Mouse (Mus musculus): ENCODE data around the gene Trex2. TPM values are rescaled to one million over a fixed set of nuclear protein-coding genes. Genes with fewer than 3 reads are reported as not detected.

Trex2 gene
- polyA plus RNA-seq, 1 experiment from 2014 or later = not detected

DNA sequence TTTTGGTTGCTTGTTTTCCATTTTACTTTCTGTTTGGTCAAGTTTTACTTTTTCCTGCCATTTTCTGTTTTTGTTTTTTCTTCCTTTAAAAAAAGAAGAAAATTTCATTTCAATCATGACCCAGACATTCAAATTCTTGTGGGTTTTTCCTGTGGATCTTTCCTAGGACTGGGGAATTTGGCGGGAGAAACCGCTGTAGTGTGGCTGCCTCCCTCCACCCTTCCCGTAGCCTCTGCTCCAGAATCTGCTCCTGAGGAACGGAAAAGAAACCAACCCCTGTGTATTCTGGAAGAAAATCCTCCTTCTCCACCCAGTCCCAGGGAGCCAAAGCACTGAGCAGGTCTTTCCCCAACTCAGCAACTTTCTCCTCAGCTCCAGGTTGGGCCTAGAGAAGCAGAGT lies 25.6 kb upstream of the Trex2 start:
- Histone ChIP-seq H3K4me3 (ENCODE audit: low read depth, low read length) (no peak overlapping the region), H3K4me2 (ENCODE audit: low read length) (no peak overlapping the region)
- WGBS = 74% methylated on average over 4 of the region's 4 CpGs

DNA sequence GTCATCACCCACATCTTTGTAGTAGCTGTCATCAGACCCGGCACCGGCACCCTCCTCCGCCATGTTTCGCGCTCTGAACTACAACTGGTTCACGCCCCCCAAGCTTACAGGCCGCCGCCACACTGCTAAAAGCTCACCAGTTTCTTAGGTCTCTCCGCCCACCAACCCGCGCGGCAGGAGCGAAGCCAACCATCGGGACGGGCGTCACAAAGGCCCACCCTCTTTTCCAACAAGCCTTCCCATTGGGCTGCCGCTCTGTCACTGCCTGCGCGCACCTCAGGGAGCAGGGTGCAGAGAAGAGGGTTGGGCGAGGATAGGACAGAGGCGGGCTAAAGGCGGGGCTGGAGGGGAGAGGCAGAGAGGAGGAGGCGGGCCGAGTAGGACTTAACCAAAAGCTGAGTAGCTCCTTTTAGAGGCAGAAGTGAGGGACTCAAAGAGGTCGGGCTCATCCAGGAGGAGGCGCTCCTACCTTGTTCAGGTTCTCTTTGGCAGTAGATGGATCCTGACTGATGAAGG lies 23.8 kb upstream of the Trex2 start, which contains the start of gene Haus7:
Haus7 (minus strand) TSS at position 168 of the 516 bp plus-strand sequence.
- peak within 1 kb of the TSS; percentile 47 for H3K9ac ChIP-seq (ENCODE audit: low read length)
- H3K4me2 ChIP-seq (ENCODE audit: low read length) = peak within 1 kb of the TSS; percentile 56
- H3K4me1 ChIP-seq (replicated peaks; ENCODE audit: control insufficient read depth, insufficient read depth, low read length) = no peaks in the 10 kb centered on the region
- H3K9me3 ChIP-seq (ENCODE audit: control insufficient read depth, low read length) = no peaks in the 10 kb centered on the region
- H3K36me3 ChIP-seq (ENCODE audit: control insufficient read depth, insufficient read depth, low read length) = no peaks in the 10 kb centered on the region
- ATAC-seq (replicated peaks; ENCODE audit: low FRiP score, low TSS enrichment, low read depth) = peak; percentile 100
- peak within 1 kb of the TSS; percentile 49 for H3K4me3 ChIP-seq (ENCODE audit: low read depth, low read length)
- whole genome bisulfite sequencing = 23% methylated on average over 26 of the region's 26 CpGs
- no peak within 1 kb of the TSS for H3K27ac ChIP-seq (ENCODE audit: low read depth)
- peak; percentile 85 for DNase-seq (ENCODE audit: low spot score)
- H3K27me3 ChIP-seq (replicated peaks; ENCODE audit: control insufficient read depth, insufficient read depth, low read length) = 0 out of 2 replicates have a peak, but pooled peaks cover 1% of the 10 kb centered on the region

More for the DNA sequence above, 25.6 kb upstream of the Trex2 start:
- H3K9me3 ChIP-seq (ENCODE audit: control insufficient read depth, low read length) = no peaks in the 10 kb centered on the region
- H3K27me3 ChIP-seq (replicated peaks; ENCODE audit: control insufficient read depth, insufficient read depth, low read length) = no peaks in the 10 kb centered on the region
- no peak overlapping the region for H3K9ac ChIP-seq (ENCODE audit: low read length)
- no peaks in the 10 kb centered on the region for H3K36me3 ChIP-seq (ENCODE audit: control insufficient read depth, insufficient read depth, low read length)
- H3K27ac ChIP-seq (ENCODE audit: low read depth) = no peak overlapping the region
- no peaks in the 10 kb centered on the region for H3K4me1 ChIP-seq (replicated peaks; ENCODE audit: control insufficient read depth, insufficient read depth, low read length)
- DNase-seq (ENCODE audit: low spot score) (no peak), ATAC-seq (replicated peaks; ENCODE audit: low FRiP score, low TSS enrichment, low read depth) (no peak)

DNA sequence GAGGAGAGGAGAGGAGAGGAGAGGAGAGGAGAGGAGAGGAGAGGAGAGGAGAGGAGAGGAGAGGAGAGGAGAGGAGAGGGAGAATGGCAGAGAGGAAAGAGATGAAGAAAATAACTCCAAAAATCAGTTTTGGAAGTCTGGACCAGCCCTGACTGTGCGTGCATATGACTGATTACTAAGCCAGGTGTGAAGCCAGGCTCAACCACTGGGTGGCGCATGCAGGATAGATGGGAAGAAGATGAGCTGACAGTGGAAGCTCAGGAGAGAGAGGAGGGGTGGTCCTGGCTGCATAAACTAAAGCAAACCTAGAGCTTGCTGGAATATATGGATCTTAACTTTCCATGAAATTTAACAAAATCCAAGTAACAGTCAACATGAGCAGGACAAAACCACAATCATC lies 16.8 kb upstream of the Trex2 start:
- Histone ChIP-seq H3K4me1 (replicated peaks; ENCODE audit: control insufficient read depth, insufficient read depth, low read length) (no peaks in the 10 kb centered on the region), H3K36me3 (ENCODE audit: control insufficient read depth, insufficient read depth, low read length) (no peaks in the 10 kb centered on the region; the same call in 1 of the 2 replicates), H3K4me2 (ENCODE audit: low read length) (no peak overlapping the region), H3K27me3 (replicated peaks; ENCODE audit: control insufficient read depth, insufficient read depth, low read length) (0 out of 2 replicates have a peak, but pooled peaks cover 2% of the 10 kb centered on the region), H3K4me3 (ENCODE audit: low read depth, low read length) (no peak overlapping the region), H3K27ac (ENCODE audit: low read depth) (no peak overlapping the region), H3K9ac (ENCODE audit: low read length) (no peak overlapping the region), H3K9me3 (ENCODE audit: control insufficient read depth, low read length) (no peaks in the 10 kb centered on the region)
- 24% methylated on average over 2 of the region's 2 CpGs for WGBS
- peak; percentile 82 for DNase-seq (ENCODE audit: low spot score)
- no peak for ATAC-seq (replicated peaks; ENCODE audit: low FRiP score, low TSS enrichment, low read depth)

DNA sequence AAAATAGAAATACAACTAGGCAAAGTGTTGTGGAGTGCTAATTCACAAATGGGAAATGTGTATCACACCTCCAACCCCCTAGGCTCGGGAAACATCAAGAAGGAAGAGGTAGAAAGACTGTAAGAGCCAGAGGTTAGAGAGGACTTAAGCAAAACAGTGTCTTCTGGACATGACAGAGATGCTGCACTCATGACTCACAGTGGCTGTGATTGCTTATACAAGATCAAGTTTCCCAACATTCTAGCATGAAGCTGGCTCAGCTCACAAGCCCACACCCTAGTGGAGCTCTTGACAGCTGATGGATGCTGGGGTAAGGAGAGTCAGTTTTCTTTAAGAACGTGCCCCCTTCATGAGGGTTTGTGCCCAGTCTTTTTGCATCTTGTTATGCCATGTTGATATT lies 6.3 kb upstream of the Trex2 start:
- no peak overlapping the region for H3K4me2 ChIP-seq (ENCODE audit: low read length)
- H3K4me3 ChIP-seq (ENCODE audit: low read depth, low read length) = no peak overlapping the region
- DNase-seq (ENCODE audit: low spot score) (no peak), ATAC-seq (replicated peaks; ENCODE audit: low FRiP score, low TSS enrichment, low read depth) (no peak)
- H3K9me3 ChIP-seq (ENCODE audit: control insufficient read depth, low read length) = no peaks in the 10 kb centered on the region
- H3K27me3 ChIP-seq (replicated peaks; ENCODE audit: control insufficient read depth, insufficient read depth, low read length) = no peaks in the 10 kb centered on the region
- WGBS = 76% methylated on average over 2 of the region's 2 CpGs
- no peak overlapping the region for H3K27ac ChIP-seq (ENCODE audit: low read depth)
- H3K36me3 ChIP-seq (ENCODE audit: control insufficient read depth, insufficient read depth, low read length) = no peaks in the 10 kb centered on the region
- no peaks in the 10 kb centered on the region for H3K4me1 ChIP-seq (replicated peaks; ENCODE audit: control insufficient read depth, insufficient read depth, low read length)
- no peak overlapping the region for H3K9ac ChIP-seq (ENCODE audit: low read length)

DNA sequence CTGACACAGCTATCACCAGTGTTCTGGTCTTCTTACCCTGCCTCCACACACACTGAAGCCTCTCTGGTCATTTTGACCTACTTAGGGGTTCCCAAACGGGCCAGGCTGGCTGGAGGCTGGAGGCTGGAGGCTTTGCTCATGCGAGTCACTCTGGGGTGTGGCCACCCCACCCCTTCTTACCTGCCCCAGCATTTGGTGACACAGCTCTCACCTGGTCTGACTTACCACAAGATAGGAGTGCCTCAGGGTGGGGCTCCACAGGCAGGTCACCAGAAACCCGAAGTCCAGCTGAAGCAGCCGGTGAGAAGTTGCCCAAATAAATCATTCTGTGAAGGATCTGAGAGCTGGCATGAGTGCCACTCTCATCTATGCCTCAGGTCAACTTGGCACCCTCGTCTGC lies 2.3 kb downstream of the Trex2 start:
- H3K4me3 ChIP-seq (ENCODE audit: low read depth, low read length) = no peak overlapping the region
- no peaks in the 10 kb centered on the region for H3K9me3 ChIP-seq (ENCODE audit: control insufficient read depth, low read length)
- no peaks in the 10 kb centered on the region for H3K36me3 ChIP-seq (ENCODE audit: control insufficient read depth, insufficient read depth, low read length)
- DNase-seq (ENCODE audit: low spot score) (no peak), ATAC-seq (replicated peaks; ENCODE audit: low FRiP score, low TSS enrichment, low read depth) (no peak)
- no peaks in the 10 kb centered on the region for H3K27me3 ChIP-seq (replicated peaks; ENCODE audit: control insufficient read depth, insufficient read depth, low read length)
- H3K9ac ChIP-seq (ENCODE audit: low read length) = no peak overlapping the region
- no peaks in the 10 kb centered on the region for H3K4me1 ChIP-seq (replicated peaks; ENCODE audit: control insufficient read depth, insufficient read depth, low read length)
- no peak overlapping the region for H3K27ac ChIP-seq (ENCODE audit: low read depth)
- H3K4me2 ChIP-seq (ENCODE audit: low read length) = no peak overlapping the region
- 73% methylated on average over 5 of the region's 5 CpGs for WGBS

DNA sequence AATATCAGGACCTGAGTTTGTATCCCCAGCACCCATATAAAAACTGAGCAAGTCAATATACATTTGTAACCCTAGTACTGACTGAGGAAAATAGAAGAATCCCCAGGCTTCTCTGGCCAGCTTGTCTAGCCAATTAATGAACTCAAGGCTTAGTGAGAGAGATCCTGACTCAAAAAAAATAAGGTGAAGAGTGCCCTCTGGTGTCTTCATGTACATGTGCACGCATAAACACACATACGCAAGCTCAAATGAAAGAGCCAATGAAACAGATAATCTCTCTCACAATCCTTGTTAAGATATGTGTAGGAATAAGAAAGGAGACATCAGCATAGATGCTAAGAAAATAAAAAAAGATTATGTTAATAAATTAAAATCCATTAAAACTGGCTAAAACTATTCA lies 5.1 kb downstream of the Trex2 start:
- 74% methylated on average over 2 of the region's 2 CpGs for whole genome bisulfite sequencing
- ATAC-seq (replicated peaks; ENCODE audit: low FRiP score, low TSS enrichment, low read depth) = no peak
- Histone ChIP-seq H3K9me3 (ENCODE audit: control insufficient read depth, low read length) (no peaks in the 10 kb centered on the region), H3K4me3 (ENCODE audit: low read depth, low read length) (no peak overlapping the region), H3K4me1 (replicated peaks; ENCODE audit: control insufficient read depth, insufficient read depth, low read length) (no peaks in the 10 kb centered on the region), H3K36me3 (ENCODE audit: control insufficient read depth, insufficient read depth, low read length) (no peaks in the 10 kb centered on the region), H3K27me3 (replicated peaks; ENCODE audit: control insufficient read depth, insufficient read depth, low read length) (no peaks in the 10 kb centered on the region), H3K27ac (ENCODE audit: low read depth) (no peak overlapping the region), H3K9ac (ENCODE audit: low read length) (no peak overlapping the region), H3K4me2 (ENCODE audit: low read length) (no peak overlapping the region)
- no peak for DNase-seq (ENCODE audit: low spot score)

DNA sequence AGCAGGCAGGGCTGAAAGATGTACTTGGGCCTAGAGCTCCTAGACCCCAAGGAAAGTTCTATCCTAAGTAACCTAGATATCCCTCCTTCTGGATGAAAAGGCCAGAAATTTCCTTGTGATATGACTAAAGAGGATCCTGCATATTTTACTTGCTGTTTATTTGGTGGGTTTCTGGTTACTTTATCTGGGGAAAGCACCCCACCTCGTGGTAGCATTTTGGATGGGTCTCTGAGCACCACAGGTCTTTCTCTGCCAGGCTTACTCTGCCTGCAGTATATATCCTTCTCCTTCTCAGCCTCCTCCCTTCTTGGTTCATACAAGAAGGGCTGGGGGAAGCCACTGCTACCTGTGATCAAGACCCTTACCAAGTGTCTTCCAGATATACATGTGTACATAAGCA lies 22.4 kb downstream of the Trex2 start:
- Histone ChIP-seq H3K4me2 (ENCODE audit: low read length) (no peak overlapping the region), H3K9ac (ENCODE audit: low read length) (no peak overlapping the region), H3K27ac (ENCODE audit: low read depth) (no peak overlapping the region), H3K36me3 (ENCODE audit: control insufficient read depth, insufficient read depth, low read length) (no peaks in the 10 kb centered on the region), H3K4me1 (replicated peaks; ENCODE audit: control insufficient read depth, insufficient read depth, low read length) (no peaks in the 10 kb centered on the region), H3K9me3 (ENCODE audit: control insufficient read depth, low read length) (no peaks in the 10 kb centered on the region), H3K4me3 (ENCODE audit: low read depth, low read length) (no peak overlapping the region), H3K27me3 (replicated peaks; ENCODE audit: control insufficient read depth, insufficient read depth, low read length) (0 out of 2 replicates have a peak, but pooled peaks cover 3% of the 10 kb centered on the region)
- DNase-seq (ENCODE audit: low spot score) (no peak), ATAC-seq (replicated peaks; ENCODE audit: low FRiP score, low TSS enrichment, low read depth) (no peak)
- 38% methylated on average over 1 of the region's 1 CpGs for WGBS

DNA sequence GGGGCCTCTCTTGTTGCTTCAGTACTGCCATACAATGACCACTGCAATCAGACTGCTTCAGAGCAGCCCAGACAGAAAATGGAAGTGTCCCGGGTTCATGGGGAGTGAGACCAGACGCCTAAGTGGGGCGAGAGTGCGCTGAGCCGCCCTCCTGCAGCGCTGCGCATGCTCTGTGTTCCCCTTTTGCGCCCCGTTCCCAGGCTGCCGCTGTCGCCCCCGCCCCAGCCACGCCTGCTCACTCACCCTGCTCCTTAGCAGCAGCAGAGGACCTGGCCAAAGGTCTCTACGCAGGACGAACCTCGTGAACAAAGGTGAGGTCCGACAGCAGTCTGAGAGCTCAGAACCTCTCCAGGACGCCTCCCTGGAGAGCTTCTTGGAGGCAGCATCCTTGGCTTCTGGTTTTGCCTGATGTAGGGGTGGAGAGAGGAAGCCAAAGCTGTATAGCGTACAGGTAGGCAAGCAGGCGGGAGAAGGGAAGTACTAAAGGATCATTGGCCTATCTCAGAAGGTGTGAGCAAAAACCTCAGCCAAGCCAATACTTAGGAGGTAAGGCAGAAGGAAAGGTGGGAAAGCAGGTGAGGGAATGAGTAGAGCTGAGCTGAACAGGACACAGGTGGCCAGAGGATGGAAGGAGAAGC lies 24.1 kb downstream of the Trex2 start, which contains the start of gene Zfp92:
Zfp92 (plus strand) TSS at position 217 of the 638 bp plus-strand sequence.
- H3K36me3 ChIP-seq (ENCODE audit: control insufficient read depth, insufficient read depth, low read length) = no peaks in the 10 kb centered on the region
- H3K9ac ChIP-seq (ENCODE audit: low read length) = no peak within 1 kb of the TSS
- H3K4me2 ChIP-seq (ENCODE audit: low read length) = peak within 1 kb of the TSS; percentile 46
- DNase-seq (ENCODE audit: low spot score) (no peak), ATAC-seq (replicated peaks; ENCODE audit: low FRiP score, low TSS enrichment, low read depth) (no peak)
- H3K9me3 ChIP-seq (ENCODE audit: control insufficient read depth, low read length) = no peaks in the 10 kb centered on the region
- 0 out of 2 replicates have a peak, but pooled peaks cover 3% of the 10 kb centered on the region for H3K27me3 ChIP-seq (replicated peaks; ENCODE audit: control insufficient read depth, insufficient read depth, low read length)
- peak within 1 kb of the TSS; percentile 15 for H3K4me3 ChIP-seq (ENCODE audit: low read depth, low read length)
- no peaks in the 10 kb centered on the region for H3K4me1 ChIP-seq (replicated peaks; ENCODE audit: control insufficient read depth, insufficient read depth, low read length)
- WGBS = 15% methylated on average over 20 of the region's 20 CpGs
- H3K27ac ChIP-seq (ENCODE audit: low read depth) = no peak within 1 kb of the TSS

DNA sequence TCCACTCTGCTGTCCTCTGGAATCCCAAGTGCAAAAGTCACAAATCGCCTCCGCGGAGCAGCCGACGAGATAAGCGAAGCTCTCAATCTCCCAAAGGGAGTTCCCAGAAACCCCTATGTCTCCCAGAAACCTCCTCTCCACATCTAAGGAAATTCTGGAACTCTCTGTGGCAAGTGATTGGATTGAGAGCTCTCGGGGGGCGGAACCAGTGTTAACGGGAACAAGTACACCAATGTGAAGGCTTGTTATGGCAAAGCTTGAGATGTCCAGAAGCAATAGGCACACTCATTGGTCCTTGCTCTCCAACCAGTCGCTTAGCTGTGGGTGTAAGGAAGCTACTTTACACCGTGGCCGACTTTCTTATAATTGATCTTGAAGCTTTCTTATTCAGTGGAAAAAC lies 33.5 kb downstream of the Trex2 start:
- Histone ChIP-seq H3K9me3 (ENCODE audit: control insufficient read depth, low read length) (no peaks in the 10 kb centered on the region), H3K27ac (ENCODE audit: low read depth) (no peak overlapping the region), H3K4me1 (replicated peaks; ENCODE audit: control insufficient read depth, insufficient read depth, low read length) (no peaks in the 10 kb centered on the region), H3K4me3 (ENCODE audit: low read depth, low read length) (no peak overlapping the region), H3K27me3 (replicated peaks; ENCODE audit: control insufficient read depth, insufficient read depth, low read length) (no peaks in the 10 kb centered on the region), H3K36me3 (ENCODE audit: control insufficient read depth, insufficient read depth, low read length) (no peaks in the 10 kb centered on the region), H3K9ac (ENCODE audit: low read length) (no peak overlapping the region), H3K4me2 (ENCODE audit: low read length) (no peak overlapping the region)
- WGBS = 93% methylated on average over 12 of the region's 12 CpGs
- DNase-seq (ENCODE audit: low spot score) (no peak), ATAC-seq (replicated peaks; ENCODE audit: low FRiP score, low TSS enrichment, low read depth) (no peak)
